Comparison of ENCODE assay signal across 14 mouse cellular contexts in the genomic region with DNA sequence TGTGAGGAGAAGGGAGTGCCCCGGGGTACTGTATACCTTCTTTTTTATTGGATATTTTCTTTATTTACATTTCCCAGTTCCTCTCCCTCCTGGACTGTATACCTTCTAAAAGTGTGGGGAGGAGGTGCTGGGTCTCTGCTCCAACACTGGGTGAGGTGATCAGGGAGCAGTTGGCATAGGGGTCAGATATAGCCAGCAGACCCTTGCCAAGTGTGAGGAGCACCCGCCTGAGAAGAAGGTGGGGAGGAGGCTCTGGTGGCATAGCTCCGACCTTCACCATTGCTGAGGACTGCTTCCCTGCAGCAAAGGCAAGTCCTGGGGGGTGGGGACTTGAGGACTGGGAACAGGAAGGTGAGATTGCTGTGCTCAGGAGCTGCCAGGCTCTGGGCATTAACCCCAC.
"Had no signal": no experiment of that assay in that cellular context is flagged by ENCODE, and none has a peak within 500 bp of the region (broad histone marks: within the 10 kb centered on the region; RNA-seq: fewer than 3 reads in every experiment).

No protein-coding gene starts in this region.

- H3K4me2 ChIP-seq: liver, embryonic 13.5 days; lung, embryonic 14.5 days had no signal

- H3K9ac ChIP-seq: liver, embryonic 13.5 days; lung, embryonic 14.5 days had no signal

- ATAC-seq: intestine, postnatal 0 days had no signal

- H3K27ac ChIP-seq: left cerebral cortex, adult 2 months; liver, embryonic 13.5 days had no signal

- H3K27me3 ChIP-seq: liver, embryonic 13.5 days; megakaryocyte, embryonic 14.5 days had no signal

- DNase-seq: kidney, adult 2 months; layer of hippocampus, postnatal 36 days; liver, embryonic 13.5 days; lung, embryonic 14.5 days; lung, postnatal 10 days; lung, postnatal 36 days; midbrain, embryonic 14.5 days; right cerebral cortex, postnatal 14 days; right cerebral cortex, postnatal 4 days; thymus, postnatal 36 days had no signal

- H3K4me3 ChIP-seq: left cerebral cortex, adult 2 months; liver, embryonic 13.5 days; megakaryocyte, embryonic 14.5 days; midbrain, embryonic 10.5 days had no signal
